Mouse (Mus musculus) spleen, postnatal 36 days (tissue): Measurements from ENCODE around the gene Gys1.
"Not testable (repeated sequence)": the region's sequence is repeated elsewhere in the genome, so short reads cannot be mapped to it uniquely, and the experiment has no call there.

Experiments used
- DNase-seq, 2 experiments: peaks; one replicate each; pipeline ENCODE4 v3.0.0; 2022; ENCODE audit warnings: low spot score in 2 of 2, mixed read lengths in 1 of 2

The Gys1 gene

GRCm38 (mm10) chr7:45481374-45481927 is 46.8 kb downstream of the Gys1 start, which contains the start of gene Tulp2:
Gene Tulp2, plus strand, starts transcription at chr7:45481877.
- DNase-seq, result peak; percentile 55 to 71

GRCm38 (mm10) chr7:45482166-45482565 is 47.5 kb downstream of the Gys1 start:
- no peak for DNase-seq

- not testable (repeated sequence) for DNase-seq
These were observed 50.3 kb downstream of the Gys1 start for GRCm38 (mm10) chr7:45484985-45485384.

- no peak for DNase-seq
These were observed 51.5 kb downstream of the Gys1 start for GRCm38 (mm10) chr7:45486158-45486557.

GRCm38 (mm10) chr7:45486761-45487415 is 52.2 kb downstream of the Gys1 start, which contains the start of gene Gm45808:
Gene Gm45808, minus strand, starts transcription at chr7:45486811.
- DNase-seq, result no peak

- DNase-seq, result no peak
These were observed 53.2 kb downstream of the Gys1 start for GRCm38 (mm10) chr7:45487861-45488292.

- DNase-seq, result peak; percentile 57 to 59
These were observed 53.9 kb downstream of the Gys1 start, which contains the start of gene Dhdh for GRCm38 (mm10) chr7:45488293-45489204. Gene Dhdh, minus strand, starts transcription at chr7:45488805.

- DNase-seq, result no peak
These were observed 54.9 kb downstream of the Gys1 start for GRCm38 (mm10) chr7:45489578-45489977.

- DNase-seq, result no peak
These were observed 56.2 kb downstream of the Gys1 start for GRCm38 (mm10) chr7:45490822-45491221.

GRCm38 (mm10) chr7:45491264-45491663 is 56.6 kb downstream of the Gys1 start:
- no peak for DNase-seq

- DNase-seq, result no peak
These were observed 57.7 kb downstream of the Gys1 start for GRCm38 (mm10) chr7:45492225-45492844.

- DNase-seq, result no peak
These were observed 58.3 kb downstream of the Gys1 start for GRCm38 (mm10) chr7:45492951-45493350.

- no peak for DNase-seq
These were observed 59.9 kb downstream of the Gys1 start for GRCm38 (mm10) chr7:45494548-45494947.

- DNase-seq, result no peak
These were observed 63.8 kb downstream of the Gys1 start for GRCm38 (mm10) chr7:45498427-45498826.
